Mouse (Mus musculus) CH12.LX (cell line): Measurements from ENCODE around the gene Ube3c.

Experiments
- E2F4 ChIP-seq: IDR thresholded peaks from 2 replicates; pipeline ENCODE4 v1.6.1; 2011; ENCODE audit warnings: low read depth, low read length, improper control_type of control experiment; ENCODE audit not compliant: insufficient replicate concordance
- POLR2A ChIP-seq: IDR thresholded peaks from 2 replicates; pipeline ENCODE4 v1.6.1; 2011; ENCODE audit warnings: low read depth, mild to moderate bottlenecking, improper control_type of control experiment, low read length
- SMC3 ChIP-seq: IDR thresholded peaks from 2 replicates; pipeline ENCODE4 v1.6.1; 2011; ENCODE audit warnings: low read depth, low read length, improper control_type of control experiment
- TCF12 ChIP-seq: IDR thresholded peaks from 2 replicates; pipeline ENCODE4 v1.6.1; 2014; ENCODE audit warnings: low read depth, mild to moderate bottlenecking, inconsistent platforms, low read length, improper control_type of control experiment

GRCm38 (mm10) chr5:29698493-29698892 is 129.5 kb downstream of the Ube3c start:
- TF ChIP-seq TCF12, result no peak
- TF ChIP-seq SMC3, result no peak
- TF ChIP-seq POLR2A, result no peak
- no peak for TF ChIP-seq E2F4
